Mouse (Mus musculus): ENCODE data around the gene Rnf208. TPM values are rescaled to one million over a fixed set of nuclear protein-coding genes. Genes with fewer than 3 reads are reported as not detected.

Gene Rnf208
- polyA plus RNA-seq, 1 experiment = 0.22 TPM

GRCm38 (mm10) chr2:25196172-25196954 is 45.7 kb upstream of the Rnf208 start, which contains the start of gene Tor4a:
TSS of gene Tor4a (minus strand) at chr2:25196886.
- H3K27me3 ChIP-seq (ENCODE audit: control insufficient read depth, insufficient read depth, insufficient read length) = no peaks in the 10 kb centered on the region
- peaks cover 3% of the 10 kb centered on the region for H3K79me3 ChIP-seq (ENCODE audit: low read depth)
- peaks cover 30% of the 10 kb centered on the region for H3K79me2 ChIP-seq (ENCODE audit: control insufficient read depth, insufficient read depth)
- peak within 1 kb of the TSS; percentile 25 for H3K4me3 ChIP-seq (ENCODE audit: insufficient read depth, poor library complexity, severe bottlenecking)
- H3ac ChIP-seq (ENCODE audit: control insufficient read depth, insufficient read length, low read depth) = peak within 1 kb of the TSS; percentile 41
- TF ChIP-seq CEBPB (IDR thresholded peaks at IDR 0.05; ENCODE audit: low read depth) = no peak
- peaks cover 31% of the 10 kb centered on the region for H3K36me3 ChIP-seq (ENCODE audit: control insufficient read depth, insufficient read depth)

GRCm38 (mm10) chr2:25197191-25197590 is 44.9 kb upstream of the Rnf208 start:
- H3K27me3 ChIP-seq (ENCODE audit: control insufficient read depth, insufficient read depth, insufficient read length) = no peaks in the 10 kb centered on the region

GRCm38 (mm10) chr2:25197946-25198345 is 44.1 kb upstream of the Rnf208 start:
- no peak overlapping the region for H3K4me3 ChIP-seq (ENCODE audit: insufficient read depth, poor library complexity, severe bottlenecking)

More at GRCm38 (mm10) chr2:25197191-25197590, 44.9 kb upstream of the Rnf208 start:
- H3K4me3 ChIP-seq (ENCODE audit: insufficient read depth, poor library complexity, severe bottlenecking) = peak overlapping the region; percentile 11
- peaks cover 30% of the 10 kb centered on the region for H3K79me2 ChIP-seq (ENCODE audit: control insufficient read depth, insufficient read depth)
- H3K79me3 ChIP-seq (ENCODE audit: low read depth) = peaks cover 3% of the 10 kb centered on the region
- no peak for TF ChIP-seq USF1 (IDR thresholded peaks at IDR 0.05; ENCODE audit: low read depth)
- TF ChIP-seq MYOG (IDR thresholded peaks at IDR 0.05; ENCODE audit: control insufficient read depth, extremely low read depth, insufficient read length) = no peak
- TF ChIP-seq FOSL1 (IDR thresholded peaks at IDR 0.05; ENCODE audit: insufficient read depth, low read length, poor library complexity, severe bottlenecking) = no peak
- TF ChIP-seq MAX (IDR thresholded peaks at IDR 0.05) = no peak
- no peak for TF ChIP-seq CEBPB (IDR thresholded peaks at IDR 0.05; ENCODE audit: low read depth)
- TF ChIP-seq MYOD1 (IDR thresholded peaks at IDR 0.05; ENCODE audit: control insufficient read depth, insufficient read length, low read depth) = no peak
- no peak for TF ChIP-seq CTCF (IDR thresholded peaks at IDR 0.05; ENCODE audit: control insufficient read depth, insufficient read depth, insufficient read length)
- H3ac ChIP-seq (ENCODE audit: control insufficient read depth, insufficient read length, low read depth) = no peak overlapping the region
- peaks cover 39% of the 10 kb centered on the region for H3K36me3 ChIP-seq (ENCODE audit: control insufficient read depth, insufficient read depth)

GRCm38 (mm10) chr2:25200631-25201030 is 41.4 kb upstream of the Rnf208 start:
- Histone ChIP-seq H3K36me3 (ENCODE audit: control insufficient read depth, insufficient read depth) (peaks cover 61% of the 10 kb centered on the region), H3K4me3 (ENCODE audit: insufficient read depth, poor library complexity, severe bottlenecking) (no peak overlapping the region), H3K79me3 (ENCODE audit: low read depth) (no peaks in the 10 kb centered on the region), H3K27me3 (ENCODE audit: control insufficient read depth, insufficient read depth, insufficient read length) (no peaks in the 10 kb centered on the region), H3K79me2 (ENCODE audit: control insufficient read depth, insufficient read depth) (peaks cover 12% of the 10 kb centered on the region), H3ac (ENCODE audit: control insufficient read depth, insufficient read length, low read depth) (no peak overlapping the region)
- TF ChIP-seq CTCF (IDR thresholded peaks at IDR 0.05; ENCODE audit: control insufficient read depth, insufficient read depth, insufficient read length) = no peak
- TF ChIP-seq MAX (IDR thresholded peaks at IDR 0.05) = no peak
- no peak for TF ChIP-seq MYOG (IDR thresholded peaks at IDR 0.05; ENCODE audit: control insufficient read depth, extremely low read depth, insufficient read length)
- TF ChIP-seq CEBPB (IDR thresholded peaks at IDR 0.05; ENCODE audit: low read depth) = no peak
- TF ChIP-seq FOSL1 (IDR thresholded peaks at IDR 0.05; ENCODE audit: insufficient read depth, low read length, poor library complexity, severe bottlenecking) = no peak
- no peak for TF ChIP-seq MYOD1 (IDR thresholded peaks at IDR 0.05; ENCODE audit: control insufficient read depth, insufficient read length, low read depth)
- TF ChIP-seq USF1 (IDR thresholded peaks at IDR 0.05; ENCODE audit: low read depth) = no peak

More at GRCm38 (mm10) chr2:25197946-25198345, 44.1 kb upstream of the Rnf208 start:
- no peaks in the 10 kb centered on the region for H3K27me3 ChIP-seq (ENCODE audit: control insufficient read depth, insufficient read depth, insufficient read length)
- peaks cover 3% of the 10 kb centered on the region for H3K79me3 ChIP-seq (ENCODE audit: low read depth)
- peaks cover 46% of the 10 kb centered on the region for H3K36me3 ChIP-seq (ENCODE audit: control insufficient read depth, insufficient read depth)
- no peak overlapping the region for H3ac ChIP-seq (ENCODE audit: control insufficient read depth, insufficient read length, low read depth)
- no peak for TF ChIP-seq MAX (IDR thresholded peaks at IDR 0.05)
- TF ChIP-seq CEBPB (IDR thresholded peaks at IDR 0.05; ENCODE audit: low read depth) = no peak
- TF ChIP-seq MYOD1 (IDR thresholded peaks at IDR 0.05; ENCODE audit: control insufficient read depth, insufficient read length, low read depth) = no peak
- TF ChIP-seq MYOG (IDR thresholded peaks at IDR 0.05; ENCODE audit: control insufficient read depth, extremely low read depth, insufficient read length) = no peak
- TF ChIP-seq CTCF (IDR thresholded peaks at IDR 0.05; ENCODE audit: control insufficient read depth, insufficient read depth, insufficient read length) = no peak
- TF ChIP-seq USF1 (IDR thresholded peaks at IDR 0.05; ENCODE audit: low read depth) = no peak
- no peak for TF ChIP-seq FOSL1 (IDR thresholded peaks at IDR 0.05; ENCODE audit: insufficient read depth, low read length, poor library complexity, severe bottlenecking)
- H3K79me2 ChIP-seq (ENCODE audit: control insufficient read depth, insufficient read depth) = peaks cover 30% of the 10 kb centered on the region

- H3K79me3 ChIP-seq (ENCODE audit: low read depth) = peaks cover 15% of the 10 kb centered on the region
- no peak overlapping the region for H3K4me3 ChIP-seq (ENCODE audit: insufficient read depth, poor library complexity, severe bottlenecking)
- H3K36me3 ChIP-seq (ENCODE audit: control insufficient read depth, insufficient read depth) = peaks cover 79% of the 10 kb centered on the region
These were observed 38.3 kb upstream of the Rnf208 start for GRCm38 (mm10) chr2:25203631-25204214.

GRCm38 (mm10) chr2:25207593-25207992 is 34.5 kb upstream of the Rnf208 start:
- Histone ChIP-seq H3K79me3 (ENCODE audit: low read depth) (peaks cover 35% of the 10 kb centered on the region), H3K79me2 (ENCODE audit: control insufficient read depth, insufficient read depth) (peaks cover 62% of the 10 kb centered on the region), H3K27me3 (ENCODE audit: control insufficient read depth, insufficient read depth, insufficient read length) (no peaks in the 10 kb centered on the region), H3ac (ENCODE audit: control insufficient read depth, insufficient read length, low read depth) (no peak overlapping the region), H3K36me3 (ENCODE audit: control insufficient read depth, insufficient read depth) (peaks cover 57% of the 10 kb centered on the region), H3K4me3 (ENCODE audit: insufficient read depth, poor library complexity, severe bottlenecking) (no peak overlapping the region)
- no peak for TF ChIP-seq MYOG (IDR thresholded peaks at IDR 0.05; ENCODE audit: control insufficient read depth, extremely low read depth, insufficient read length)
- no peak for TF ChIP-seq FOSL1 (IDR thresholded peaks at IDR 0.05; ENCODE audit: insufficient read depth, low read length, poor library complexity, severe bottlenecking)
- TF ChIP-seq CTCF (IDR thresholded peaks at IDR 0.05; ENCODE audit: control insufficient read depth, insufficient read depth, insufficient read length) = no peak
- TF ChIP-seq CEBPB (IDR thresholded peaks at IDR 0.05; ENCODE audit: low read depth) = no peak
- TF ChIP-seq MYOD1 (IDR thresholded peaks at IDR 0.05; ENCODE audit: control insufficient read depth, insufficient read length, low read depth) = no peak
- no peak for TF ChIP-seq USF1 (IDR thresholded peaks at IDR 0.05; ENCODE audit: low read depth)
- TF ChIP-seq MAX (IDR thresholded peaks at IDR 0.05) = no peak

More at GRCm38 (mm10) chr2:25203631-25204214, 38.3 kb upstream of the Rnf208 start:
- H3K79me2 ChIP-seq (ENCODE audit: control insufficient read depth, insufficient read depth) = peaks cover 36% of the 10 kb centered on the region
- no peak for TF ChIP-seq MYOG (IDR thresholded peaks at IDR 0.05; ENCODE audit: control insufficient read depth, extremely low read depth, insufficient read length)
- H3K27me3 ChIP-seq (ENCODE audit: control insufficient read depth, insufficient read depth, insufficient read length) = no peaks in the 10 kb centered on the region
- H3ac ChIP-seq (ENCODE audit: control insufficient read depth, insufficient read length, low read depth) = no peak overlapping the region

All from C2C12 (cell line).